Mouse (Mus musculus) frontal cortex, postnatal 10 days (tissue): ENCODE measurements around the gene Kcnj12.

Experiments
- DNase-seq, 2 experiments: peaks; one replicate each; pipeline ENCODE4 v3.0.0; 2022; ENCODE audit warnings: low spot score in 2 of 2, mixed read lengths in 1 of 2

Kcnj12 gene

DNA sequence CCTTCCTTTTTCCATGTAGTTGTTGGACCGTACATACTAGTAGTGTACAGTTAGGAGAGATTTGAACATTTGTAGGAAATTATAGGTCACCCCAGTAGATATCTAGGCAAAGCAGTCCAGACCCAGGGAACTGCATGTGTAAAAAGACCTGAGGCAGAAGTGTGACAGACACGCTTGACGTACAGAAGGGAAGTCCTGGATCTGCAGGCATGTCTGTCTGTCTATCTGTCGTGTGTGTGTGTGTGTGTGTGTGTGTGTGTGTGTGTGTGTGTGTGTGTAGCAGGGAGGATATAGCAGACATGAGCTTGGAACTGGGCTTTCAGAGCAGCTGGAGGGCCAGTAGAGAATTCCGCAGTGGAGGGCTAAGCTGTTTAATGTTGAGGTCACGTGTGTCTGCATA is 87.3 kb downstream of the Kcnj12 start:
- no peak for DNase-seq

DNA sequence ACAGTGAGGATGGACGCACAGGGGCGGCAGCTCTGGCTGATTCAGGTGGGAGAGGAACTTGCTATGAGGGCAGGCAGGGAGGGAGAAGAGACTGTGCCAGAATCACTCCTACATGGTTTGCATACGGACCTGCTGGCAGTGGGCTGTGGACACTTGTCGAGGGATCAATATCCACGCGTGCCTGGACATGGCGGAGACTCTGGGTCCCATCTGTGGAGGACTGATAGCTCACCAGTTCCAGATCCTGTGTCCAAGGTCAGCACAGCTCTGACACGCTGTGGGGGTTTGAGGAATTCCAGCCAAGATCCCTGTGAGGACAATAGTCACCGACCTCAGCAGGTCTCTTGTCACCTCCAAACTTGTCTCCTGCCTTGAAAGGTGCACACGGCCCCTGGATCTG is 87.7 kb downstream of the Kcnj12 start:
- no peak for DNase-seq

DNA sequence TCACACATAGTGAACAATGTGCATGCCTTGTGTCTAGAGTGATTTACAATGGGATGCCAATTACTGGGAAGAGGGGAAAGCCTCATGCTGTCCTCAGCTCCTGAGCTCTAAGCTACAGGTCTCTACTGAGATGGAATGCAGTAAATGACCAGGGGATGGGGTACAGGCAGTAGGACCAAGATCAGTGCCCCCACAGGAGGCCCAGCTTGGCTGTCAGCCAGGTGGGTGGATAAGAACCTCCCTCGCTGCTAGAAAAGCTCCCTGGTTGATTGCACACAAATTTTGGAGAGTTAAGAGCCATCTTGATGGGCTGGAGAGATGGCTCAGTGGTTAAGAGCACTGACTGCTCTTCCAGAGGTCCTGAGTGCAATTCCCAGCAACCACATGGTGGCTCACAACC is 88.6 kb downstream of the Kcnj12 start:
- no peak for DNase-seq

DNA sequence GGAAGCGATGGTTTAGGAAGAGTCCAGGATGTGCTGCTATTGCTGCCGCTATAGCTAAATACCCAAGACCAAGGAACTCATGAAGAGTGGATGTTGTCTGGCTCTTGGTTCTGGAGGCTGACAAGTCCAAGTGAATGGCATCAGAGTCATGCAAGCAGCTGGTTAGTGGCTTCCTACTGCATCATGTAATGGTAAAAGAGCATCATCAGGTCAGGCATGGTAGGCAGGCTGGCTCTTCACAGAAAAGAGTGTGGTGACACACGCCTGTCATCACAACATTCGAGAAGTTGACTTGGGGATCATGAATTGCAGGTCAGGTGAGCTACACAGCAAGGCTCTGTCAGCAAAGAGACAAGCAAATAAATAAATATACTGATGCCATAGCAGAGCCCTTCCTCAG is 89.1 kb downstream of the Kcnj12 start:
- DNase-seq = no peak

DNA sequence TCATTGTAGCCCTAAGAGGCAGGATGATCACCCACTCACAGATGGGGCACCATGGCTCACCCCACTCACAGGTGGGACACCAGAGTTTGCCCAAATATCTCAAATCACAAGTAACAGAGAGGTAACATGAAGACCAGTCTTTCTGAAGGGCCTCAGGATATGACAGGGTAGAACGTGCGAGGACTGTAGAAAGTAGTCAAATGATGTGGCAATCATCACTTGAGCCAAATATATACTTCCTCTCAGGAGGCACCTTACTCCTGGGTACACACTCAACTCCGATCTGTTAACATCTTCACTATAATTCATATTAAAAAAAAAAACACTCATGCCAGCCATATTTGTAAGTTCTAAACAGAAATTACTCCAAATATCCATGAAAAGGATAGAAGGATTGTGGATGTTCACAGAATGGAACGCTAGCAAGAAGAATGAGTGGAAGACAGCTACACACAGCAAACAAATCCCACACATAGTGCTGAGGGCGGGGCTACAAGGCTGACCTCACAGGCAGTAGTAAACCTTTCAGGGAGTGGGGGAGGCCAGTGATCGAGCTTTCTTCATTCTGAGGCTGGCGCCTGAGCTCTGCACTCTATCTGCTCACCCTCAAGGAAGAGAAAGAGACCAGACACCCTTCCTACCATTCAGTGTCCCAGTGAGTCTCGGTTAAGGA is 90.1 kb downstream of the Kcnj12 start:
- no peak for DNase-seq

DNA sequence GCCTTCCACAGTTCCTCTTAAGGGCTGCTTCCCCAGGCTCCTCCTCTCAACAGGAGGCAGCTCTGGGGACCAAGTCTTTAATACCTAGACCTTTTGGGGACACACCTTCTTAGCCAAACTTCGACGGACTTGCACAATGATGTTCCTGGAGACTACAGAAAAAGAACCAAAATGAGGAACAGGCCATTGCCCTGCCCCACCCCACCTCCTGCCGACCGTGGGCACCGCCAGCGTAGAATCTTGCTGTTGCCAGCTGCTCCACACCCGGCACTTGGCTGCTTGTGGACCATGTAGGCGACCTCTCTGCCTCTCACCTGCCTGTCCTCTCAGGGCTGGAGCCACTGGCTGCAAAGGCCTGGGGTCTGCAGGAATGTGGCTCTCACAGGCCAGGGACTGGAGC is 93.9 kb downstream of the Kcnj12 start:
- DNase-seq = no peak

DNA sequence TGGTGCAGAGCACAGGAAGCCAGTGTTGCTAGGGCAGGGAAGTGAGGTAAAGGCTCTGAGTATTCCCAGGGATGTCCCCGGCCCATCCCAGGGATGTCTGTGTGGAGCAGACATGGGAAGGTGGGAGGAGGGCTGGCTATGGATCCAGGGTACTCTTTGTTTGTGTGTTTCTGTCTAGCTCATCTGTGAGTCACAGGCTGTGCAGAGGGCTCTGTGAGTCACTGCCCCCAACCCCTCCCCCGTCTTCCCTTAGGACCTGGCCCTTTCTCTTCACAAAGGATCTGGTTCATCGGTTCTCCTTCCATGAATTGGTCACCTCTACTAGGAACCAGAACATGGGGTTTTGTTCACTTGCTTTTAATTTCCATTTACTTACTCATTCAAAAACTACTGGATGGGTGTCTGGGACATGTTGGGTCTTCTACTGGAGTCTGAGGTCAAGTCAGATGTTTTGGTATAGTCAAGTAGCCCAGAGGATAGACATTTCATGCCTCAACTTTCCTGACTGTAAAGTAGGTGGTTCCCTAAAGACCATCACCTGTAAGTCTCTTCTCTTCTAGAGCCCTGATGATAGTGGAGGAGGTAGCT is 97.7 kb downstream of the Kcnj12 start:
- no peak for DNase-seq
